Mouse (Mus musculus): ENCODE data around the gene Sbk3. TPM values are rescaled to one million over a fixed set of nuclear protein-coding genes. Genes with fewer than 3 reads are reported as not detected.
"Not testable (repeated sequence)": the region's sequence is repeated elsewhere in the genome, so short reads cannot be mapped to it uniquely, and the experiment has no call there.

Gene Sbk3
- 0.72 and 0.84 TPM in 2 replicates for polyA plus RNA-seq (2015; fragmentation: Nextera tagmentation; extraction: Ambion mirVana)

- H3K4me2 ChIP-seq (ENCODE audit: low read depth, low read length), result no peak within 1 kb of the TSS
- no peak for ATAC-seq (replicated peaks; ENCODE audit: extremely low read depth, insufficient read depth, low FRiP score)
- 36% methylated on average over 6 of the region's 6 CpGs for WGBS
- 0 out of 2 replicates have a peak within 1 kb of the TSS, but pooled peaks have one; percentile 18 for H3K9ac ChIP-seq (ENCODE audit: low read length)
- H3K4me3 ChIP-seq (ENCODE audit: low read length), result no peak within 1 kb of the TSS
- H3K36me3 ChIP-seq (ENCODE audit: control insufficient read depth, insufficient read depth), result no peaks in the 10 kb centered on the region
- no peaks in the 10 kb centered on the region for H3K9me3 ChIP-seq (replicated peaks; ENCODE audit: control insufficient read depth, low read length)
- no peaks in the 10 kb centered on the region for H3K27me3 ChIP-seq (ENCODE audit: control insufficient read depth, insufficient read depth, low read length)
- peaks cover 9% of the 10 kb centered on the region for H3K4me1 ChIP-seq (ENCODE audit: control insufficient read depth, insufficient read depth, low read length)
- H3K27ac ChIP-seq (ENCODE audit: low read length), result peak within 1 kb of the TSS; percentile 61
Observed at GRCm38 (mm10) chr7:4971068-4971467, at the start of gene Sbk3. Gene Sbk3, minus strand, starts transcription at chr7:4971168.

- peaks cover 16% of the 10 kb centered on the region for H3K36me3 ChIP-seq (ENCODE audit: control insufficient read depth, insufficient read depth)
- no peaks in the 10 kb centered on the region for H3K27me3 ChIP-seq (ENCODE audit: control insufficient read depth, insufficient read depth, low read length)
- ATAC-seq (replicated peaks; ENCODE audit: extremely low read depth, insufficient read depth, low FRiP score), result peak; percentile 7; the same call in 1 of the 2 replicates
Observed at GRCm38 (mm10) chr7:5020685-5021084, 49.7 kb upstream of the Sbk3 start.

GRCm38 (mm10) chr7:5020000-5020681 is 49.2 kb upstream of the Sbk3 start, which contains the start of the genes Zfp865 and Ccdc106:
Gene Zfp865, plus strand, starts transcription at chr7:5020376.
Gene Ccdc106, plus strand, starts transcription at chr7:5020553.
- peak within 1 kb of the TSS; percentile 97 for H3K27ac ChIP-seq (ENCODE audit: low read length)
- H3K9me3 ChIP-seq (replicated peaks; ENCODE audit: control insufficient read depth, low read length), result 0 out of 2 replicates have a peak, but pooled peaks cover 2% of the 10 kb centered on the region
- WGBS, result under 1% methylated on average over 40 of the region's 49 CpGs
- H3K36me3 ChIP-seq (ENCODE audit: control insufficient read depth, insufficient read depth), result peaks cover 16% of the 10 kb centered on the region
- peaks cover 17% of the 10 kb centered on the region for H3K4me1 ChIP-seq (ENCODE audit: control insufficient read depth, insufficient read depth, low read length)
- peak within 1 kb of the TSS; percentile 96 for H3K9ac ChIP-seq (ENCODE audit: low read length)
- no peaks in the 10 kb centered on the region for H3K27me3 ChIP-seq (ENCODE audit: control insufficient read depth, insufficient read depth, low read length)
- ATAC-seq (replicated peaks; ENCODE audit: extremely low read depth, insufficient read depth, low FRiP score), result peak; percentile 87
- peak within 1 kb of the TSS; percentile 87 for H3K4me2 ChIP-seq (ENCODE audit: low read depth, low read length)
- peak within 1 kb of the TSS; percentile 81 for H3K4me3 ChIP-seq (ENCODE audit: low read length)

More at GRCm38 (mm10) chr7:5020685-5021084, 49.7 kb upstream of the Sbk3 start:
- peaks cover 17% of the 10 kb centered on the region for H3K4me1 ChIP-seq (ENCODE audit: control insufficient read depth, insufficient read depth, low read length)
- 2% methylated on average over 13 of the region's 15 CpGs for WGBS
- peak overlapping the region; percentile 96 for H3K9ac ChIP-seq (ENCODE audit: low read length)
- peak overlapping the region; percentile 81 for H3K4me3 ChIP-seq (ENCODE audit: low read length)
- H3K4me2 ChIP-seq (ENCODE audit: low read depth, low read length), result peak overlapping the region; percentile 87
- H3K27ac ChIP-seq (ENCODE audit: low read length), result peak overlapping the region; percentile 97
- 0 out of 2 replicates have a peak, but pooled peaks cover 2% of the 10 kb centered on the region for H3K9me3 ChIP-seq (replicated peaks; ENCODE audit: control insufficient read depth, low read length)

GRCm38 (mm10) chr7:5019576-5019975 is 48.6 kb upstream of the Sbk3 start:
- Histone ChIP-seq H3K4me3 (ENCODE audit: low read length) (peak overlapping the region; percentile 81), H3K36me3 (ENCODE audit: control insufficient read depth, insufficient read depth) (peaks cover 16% of the 10 kb centered on the region), H3K4me2 (ENCODE audit: low read depth, low read length) (peak overlapping the region; percentile 68), H3K27ac (ENCODE audit: low read length) (peak overlapping the region; percentile 97), H3K9ac (ENCODE audit: low read length) (peak overlapping the region; percentile 76), H3K4me1 (ENCODE audit: control insufficient read depth, insufficient read depth, low read length) (peaks cover 17% of the 10 kb centered on the region)
- not testable (repeated sequence) for H3K9me3 ChIP-seq (replicated peaks; ENCODE audit: control insufficient read depth, low read length); ATAC-seq (replicated peaks; ENCODE audit: extremely low read depth, insufficient read depth, low FRiP score); H3K27me3 ChIP-seq (ENCODE audit: control insufficient read depth, insufficient read depth, low read length)
- WGBS, result 34% methylated on average over 8 of the region's 8 CpGs

GRCm38 (mm10) chr7:5017931-5018330 is 47.0 kb upstream of the Sbk3 start:
- 98% methylated on average over 21 of the region's 21 CpGs for WGBS
- Histone ChIP-seq H3K36me3 (ENCODE audit: control insufficient read depth, insufficient read depth) (peaks cover 11% of the 10 kb centered on the region), H3K4me2 (ENCODE audit: low read depth, low read length) (no peak overlapping the region), H3K4me3 (ENCODE audit: low read length) (no peak overlapping the region), H3K9me3 (replicated peaks; ENCODE audit: control insufficient read depth, low read length) (0 out of 2 replicates have a peak, but pooled peaks cover 2% of the 10 kb centered on the region), H3K4me1 (ENCODE audit: control insufficient read depth, insufficient read depth, low read length) (peaks cover 18% of the 10 kb centered on the region), H3K9ac (ENCODE audit: low read length) (no peak overlapping the region), H3K27me3 (ENCODE audit: control insufficient read depth, insufficient read depth, low read length) (no peaks in the 10 kb centered on the region), H3K27ac (ENCODE audit: low read length) (no peak overlapping the region)
- ATAC-seq (replicated peaks; ENCODE audit: extremely low read depth, insufficient read depth, low FRiP score), result no peak

- Histone ChIP-seq H3K9ac (ENCODE audit: low read length) (no peak overlapping the region), H3K27ac (ENCODE audit: low read length) (no peak overlapping the region), H3K9me3 (replicated peaks; ENCODE audit: control insufficient read depth, low read length) (0 out of 2 replicates have a peak, but pooled peaks cover 2% of the 10 kb centered on the region), H3K27me3 (ENCODE audit: control insufficient read depth, insufficient read depth, low read length) (no peaks in the 10 kb centered on the region), H3K4me2 (ENCODE audit: low read depth, low read length) (no peak overlapping the region), H3K4me1 (ENCODE audit: control insufficient read depth, insufficient read depth, low read length) (peaks cover 18% of the 10 kb centered on the region), H3K36me3 (ENCODE audit: control insufficient read depth, insufficient read depth) (peaks cover 10% of the 10 kb centered on the region), H3K4me3 (ENCODE audit: low read length) (no peak overlapping the region)
- WGBS, result 92% methylated on average over 16 of the region's 16 CpGs
- ATAC-seq (replicated peaks; ENCODE audit: extremely low read depth, insufficient read depth, low FRiP score), result no peak
Observed at GRCm38 (mm10) chr7:5017352-5017751, 46.4 kb upstream of the Sbk3 start.

- Histone ChIP-seq H3K4me1 (ENCODE audit: control insufficient read depth, insufficient read depth, low read length) (peaks cover 18% of the 10 kb centered on the region), H3K36me3 (ENCODE audit: control insufficient read depth, insufficient read depth) (peaks cover 11% of the 10 kb centered on the region), H3K9me3 (replicated peaks; ENCODE audit: control insufficient read depth, low read length) (0 out of 2 replicates have a peak, but pooled peaks cover 2% of the 10 kb centered on the region), H3K9ac (ENCODE audit: low read length) (no peak overlapping the region), H3K27me3 (ENCODE audit: control insufficient read depth, insufficient read depth, low read length) (no peaks in the 10 kb centered on the region), H3K4me3 (ENCODE audit: low read length) (no peak overlapping the region), H3K4me2 (ENCODE audit: low read depth, low read length) (no peak overlapping the region), H3K27ac (ENCODE audit: low read length) (no peak overlapping the region)
- 100% methylated on average over 2 of the region's 2 CpGs for WGBS
- no peak for ATAC-seq (replicated peaks; ENCODE audit: extremely low read depth, insufficient read depth, low FRiP score)
Observed at GRCm38 (mm10) chr7:5016920-5017319, 46.0 kb upstream of the Sbk3 start.

GRCm38 (mm10) chr7:5016057-5016456 is 45.1 kb upstream of the Sbk3 start:
- H3K9ac ChIP-seq (ENCODE audit: low read length), result peak overlapping the region; percentile 78

More at GRCm38 (mm10) chr7:5016057-5016456, 45.1 kb upstream of the Sbk3 start:
- Histone ChIP-seq H3K9me3 (replicated peaks; ENCODE audit: control insufficient read depth, low read length) (0 out of 2 replicates have a peak, but pooled peaks cover 2% of the 10 kb centered on the region), H3K36me3 (ENCODE audit: control insufficient read depth, insufficient read depth) (peaks cover 19% of the 10 kb centered on the region), H3K4me1 (ENCODE audit: control insufficient read depth, insufficient read depth, low read length) (peaks cover 11% of the 10 kb centered on the region), H3K4me3 (ENCODE audit: low read length) (peak overlapping the region; percentile 88), H3K27me3 (ENCODE audit: control insufficient read depth, insufficient read depth, low read length) (no peaks in the 10 kb centered on the region), H3K27ac (ENCODE audit: low read length) (peak overlapping the region; percentile 99), H3K4me2 (ENCODE audit: low read depth, low read length) (peak overlapping the region; percentile 84)
- no peak for ATAC-seq (replicated peaks; ENCODE audit: extremely low read depth, insufficient read depth, low FRiP score)
- 63% methylated on average over 3 of the region's 3 CpGs for WGBS

Data from heart, embryonic 16.5 days (tissue).